Mouse (Mus musculus) ES-E14 (cell line): ENCODE data around the gene Aqp2.

Source experiments
- CHD2 ChIP-seq: IDR thresholded peaks from 2 replicates; pipeline ENCODE4 v1.6.1; 2014; ENCODE audit warnings: mild to moderate bottlenecking, low read depth, low read length, inconsistent platforms
- HCFC1 ChIP-seq: IDR thresholded peaks from 2 replicates; pipeline ENCODE4 v1.6.1; 2012; ENCODE audit warnings: low read length, inconsistent platforms, borderline replicate concordance; ENCODE audit not compliant: insufficient read depth
- ZC3H11A ChIP-seq: IDR thresholded peaks from 2 replicates; pipeline ENCODE4 v1.6.1; 2012; ENCODE audit warnings: low read depth, mild to moderate bottlenecking, inconsistent platforms, low read length, borderline replicate concordance
- ZNF384 ChIP-seq: IDR thresholded peaks from 2 replicates; pipeline ENCODE4 v1.6.1; 2012; ENCODE audit warnings: low read depth, low read length, inconsistent platforms

- TF ChIP-seq ZNF384 (no peak), HCFC1 (no peak), CHD2 (no peak), ZC3H11A (no peak)
Measured at GRCm38 (mm10) chr15:99602206-99602820, 23.5 kb downstream of the Aqp2 start.
